Mouse (Mus musculus) C2C12 (cell line): ENCODE measurements at regions not wholly inside any gene's neighbourhood (a gene's known extent, or its start where the extent isn't known, plus 50 kb on each side); places are given as distances from the start of the nearest gene placed in this dataset.

Experiments
- H3K27me3 ChIP-seq: one replicate; pipeline ENCODE4 v1.6.1; 2011; ENCODE audit not compliant: control insufficient read depth, insufficient read depth, insufficient read length
- H3K36me3 ChIP-seq: one replicate; pipeline ENCODE4 v1.6.1; 2011; ENCODE audit not compliant: control insufficient read depth, insufficient read depth
- H3K4me3 ChIP-seq: one replicate; pipeline ENCODE4 v1.5.1; 2011; ENCODE audit warnings: mild to moderate bottlenecking, control low read depth; ENCODE audit not compliant: poor library complexity, insufficient read depth, severe bottlenecking
- H3K79me2 ChIP-seq: one replicate; pipeline ENCODE4 v1.6.1; 2011; ENCODE audit not compliant: control insufficient read depth, insufficient read depth
- H3K79me3 ChIP-seq: one replicate; pipeline ENCODE4 v1.6.1; 2011; ENCODE audit warnings: low read depth, control low read depth
- H3ac ChIP-seq: one replicate; pipeline ENCODE3; 2011; ENCODE audit warnings: low read depth; ENCODE audit not compliant: control insufficient read depth, insufficient read length
- CEBPB ChIP-seq: IDR thresholded peaks from one replicate; pipeline ENCODE4 v1.6.1; 2011; ENCODE audit warnings: low read depth, mild to moderate bottlenecking, control low read depth, moderate library complexity
- CTCF ChIP-seq: IDR thresholded peaks from one replicate; pipeline ENCODE4 v1.5.1; 2011; ENCODE audit not compliant: control insufficient read depth, insufficient read depth, insufficient read length
- FOSL1 ChIP-seq: IDR thresholded peaks from one replicate; pipeline ENCODE4 v1.8.0; 2011; ENCODE audit warnings: mild to moderate bottlenecking, low read length; ENCODE audit not compliant: poor library complexity, insufficient read depth, severe bottlenecking
- MAX ChIP-seq: IDR thresholded peaks from one replicate; pipeline ENCODE4 v1.6.1; 2011; ENCODE audit warnings: mild to moderate bottlenecking, control low read depth
- MYOD1 ChIP-seq: IDR thresholded peaks from one replicate; pipeline ENCODE4 v1.6.1; 2011; ENCODE audit warnings: low read depth; ENCODE audit not compliant: control insufficient read depth, insufficient read length
- MYOG ChIP-seq: IDR thresholded peaks from one replicate; pipeline ENCODE4 v1.6.1; 2011; ENCODE audit not compliant: control insufficient read depth, insufficient read length; ENCODE audit errors: extremely low read depth
- USF1 ChIP-seq: IDR thresholded peaks from one replicate; pipeline ENCODE4 v1.6.1; 2011; ENCODE audit warnings: low read depth, mild to moderate bottlenecking, control low read depth, moderate library complexity

DNA sequence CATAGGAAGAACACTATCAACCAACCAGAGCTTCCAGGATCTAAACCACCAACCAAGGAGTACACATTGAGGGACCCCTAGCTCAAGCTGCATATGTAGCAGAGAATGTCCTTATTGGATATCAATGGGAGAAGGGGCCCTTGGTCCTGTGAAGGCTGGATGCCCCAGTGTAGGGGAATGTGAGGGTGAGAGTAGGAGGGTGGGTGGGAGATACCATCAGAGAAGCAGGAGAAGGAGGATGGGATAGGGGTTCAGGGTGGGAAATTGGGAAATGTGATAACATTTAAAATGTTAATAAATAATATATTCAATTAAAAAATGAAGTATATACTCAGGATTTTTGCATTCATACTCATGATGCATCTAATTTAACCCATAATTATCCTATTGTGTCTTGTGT lies 523.6 kb downstream of the Prdm13 start:
- no peaks in the 10 kb centered on the region for H3K79me2 ChIP-seq
- no peaks in the 10 kb centered on the region for H3K36me3 ChIP-seq
- H3K79me3 ChIP-seq, result no peaks in the 10 kb centered on the region
- H3ac ChIP-seq, result no peak overlapping the region
- H3K27me3 ChIP-seq, result no peaks in the 10 kb centered on the region
- H3K4me3 ChIP-seq, result no peak overlapping the region
- TF ChIP-seq FOSL1, result no peak

- no peak overlapping the region for H3ac ChIP-seq
- TF ChIP-seq MAX (no peak), MYOG (no peak), FOSL1 (no peak), MYOD1 (no peak), USF1 (no peak), CEBPB (no peak), CTCF (no peak)
- no peaks in the 10 kb centered on the region for H3K79me3 ChIP-seq
- no peaks in the 10 kb centered on the region for H3K79me2 ChIP-seq
- no peaks in the 10 kb centered on the region for H3K27me3 ChIP-seq
- no peaks in the 10 kb centered on the region for H3K36me3 ChIP-seq
- H3K4me3 ChIP-seq, result no peak overlapping the region
Measured at GRCm38 (mm10) chr4:21125892-21126291, 559.9 kb downstream of the Prdm13 start.

DNA sequence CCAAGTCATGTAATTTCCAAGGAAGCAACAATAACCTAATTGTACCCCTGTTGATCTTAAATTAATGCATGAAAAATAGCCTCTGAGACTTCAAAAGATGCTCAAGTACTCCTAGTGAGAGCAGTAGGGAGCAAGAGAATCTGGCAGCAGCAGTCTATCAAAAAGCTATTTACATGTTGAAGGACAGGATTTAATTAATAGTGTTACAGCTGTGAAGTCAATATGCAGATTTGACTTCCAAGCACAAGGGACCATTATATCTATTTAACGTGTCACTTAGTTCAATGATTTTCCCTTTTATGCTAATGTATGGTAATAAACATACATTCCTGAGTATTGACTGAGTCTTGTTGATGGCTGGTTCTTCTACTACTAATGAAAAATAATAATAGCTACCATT lies 590.0 kb downstream of the Prdm13 start:
- Histone ChIP-seq H3ac (no peak overlapping the region), H3K79me2 (no peaks in the 10 kb centered on the region), H3K27me3 (no peaks in the 10 kb centered on the region), H3K79me3 (no peaks in the 10 kb centered on the region), H3K36me3 (no peaks in the 10 kb centered on the region), H3K4me3 (no peak overlapping the region)
- no peak for TF ChIP-seq USF1
- no peak for TF ChIP-seq MAX
- no peak for TF ChIP-seq CTCF
- TF ChIP-seq CEBPB, result no peak
- no peak for TF ChIP-seq MYOD1
- TF ChIP-seq FOSL1, result no peak

- no peak for TF ChIP-seq USF1
- TF ChIP-seq CTCF, result no peak
- no peak for TF ChIP-seq CEBPB
- TF ChIP-seq MYOD1, result no peak
- no peak for TF ChIP-seq MAX
- Histone ChIP-seq H3K4me3 (no peak overlapping the region), H3ac (no peak overlapping the region), H3K27me3 (no peaks in the 10 kb centered on the region), H3K36me3 (no peaks in the 10 kb centered on the region), H3K79me2 (no peaks in the 10 kb centered on the region), H3K79me3 (no peaks in the 10 kb centered on the region)
Measured at GRCm38 (mm10) chr4:21070198-21070785, 615.5 kb downstream of the Prdm13 start.
